Mouse (Mus musculus): ENCODE results near the gene Olfr429.
"Not testable (repeated sequence)": the region's sequence is repeated elsewhere in the genome, so short reads cannot be mapped to it uniquely, and the experiment has no call there.

Olfr429 gene

DNA sequence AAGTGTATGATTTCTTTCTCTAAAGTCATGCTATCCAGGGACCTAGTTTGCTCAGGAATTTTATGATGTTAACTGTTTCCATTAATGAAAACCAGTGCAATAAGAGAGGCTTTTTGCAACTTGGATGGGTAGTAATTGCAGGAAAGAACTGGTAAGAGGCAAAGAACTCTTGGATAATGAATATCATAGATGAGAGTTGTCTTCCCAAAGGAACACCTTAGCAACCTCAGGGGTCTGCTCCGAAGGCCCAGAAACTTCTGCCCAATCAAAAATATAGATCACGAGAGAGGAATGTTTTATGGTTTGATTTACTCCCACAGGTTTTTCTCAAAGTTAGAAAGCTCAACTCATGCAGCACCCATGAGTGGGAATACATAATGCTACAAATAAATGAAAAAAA, at the start of gene Olfr429:
Gene Olfr429 (plus strand): TSS at position 301 of the 400 bp plus-strand sequence.
- no peak for DNase-seq (ENCODE audit: low read depth, low spot score)

DNA sequence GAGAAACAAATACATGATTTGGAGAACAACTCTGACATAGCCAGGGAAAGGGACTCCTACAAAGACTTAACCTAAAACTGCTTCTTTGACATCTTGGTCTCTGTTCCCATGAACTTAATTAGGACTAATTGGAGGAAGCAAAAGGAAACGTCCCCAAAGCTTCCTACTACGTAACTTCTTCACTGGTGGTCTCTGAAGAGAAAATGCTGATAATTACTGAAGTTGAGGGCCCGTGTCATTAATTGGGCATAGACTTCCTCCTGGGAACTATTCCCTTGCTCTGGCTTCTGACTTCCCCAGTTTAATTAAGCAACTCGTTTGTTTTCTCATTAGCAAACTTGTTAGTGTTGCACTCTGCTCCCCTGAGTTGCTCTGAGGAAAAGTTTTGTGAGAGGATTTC, 48.3 kb upstream of the Olfr429 start:
- DNase-seq (ENCODE audit: low read depth, low spot score): no peak

DNA sequence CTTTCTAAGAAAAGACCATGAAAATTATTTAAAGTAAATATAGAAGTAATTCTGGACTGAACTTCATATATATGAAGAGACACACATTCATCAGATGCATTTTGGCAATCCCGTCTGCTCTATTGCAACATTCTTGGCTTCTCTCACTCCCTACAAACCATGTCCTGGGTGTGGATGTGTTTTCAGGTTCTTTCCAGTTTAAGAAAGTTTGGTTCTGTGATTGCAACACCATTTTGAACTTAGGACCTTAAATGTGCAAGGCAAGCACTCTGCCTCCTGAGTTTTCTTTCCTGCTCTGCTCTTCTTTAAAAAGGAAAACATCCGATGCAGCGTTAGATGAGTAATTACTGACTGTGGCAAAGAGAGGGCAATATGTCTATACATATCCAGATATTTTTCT, 45.7 kb upstream of the Olfr429 start:
- no peak for DNase-seq (ENCODE audit: low read depth, low spot score)

DNA sequence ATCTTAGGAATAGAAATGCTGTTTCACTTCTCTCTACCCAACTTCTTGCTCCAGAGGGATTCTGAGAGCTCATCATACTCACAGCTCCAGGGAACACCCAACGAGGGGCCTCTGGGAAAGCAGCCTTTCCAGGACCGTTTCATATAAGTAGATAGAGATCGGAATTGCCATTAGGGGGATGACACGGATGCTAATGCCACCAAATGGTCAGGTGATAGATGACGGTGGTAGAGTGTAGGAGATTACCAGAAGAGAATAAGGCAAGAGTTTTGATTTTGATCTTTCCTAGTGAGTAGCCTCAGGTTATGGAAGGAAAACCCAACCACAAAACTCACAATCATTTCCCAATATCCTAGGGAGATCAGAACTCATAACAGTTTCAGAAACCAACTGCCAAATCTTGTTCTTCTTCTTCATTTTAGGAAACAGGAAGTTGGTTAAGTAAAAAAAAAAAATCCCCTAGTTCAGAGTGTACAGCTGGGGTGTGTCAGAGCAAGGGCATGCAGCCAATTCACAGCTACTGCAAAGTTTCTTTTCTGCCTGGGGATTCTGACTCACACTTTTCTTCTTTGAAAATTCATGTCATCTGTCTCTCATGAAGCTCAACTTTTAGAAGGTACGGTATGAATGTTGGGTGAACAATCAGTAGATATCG, 43.5 kb upstream of the Olfr429 start, which contains the start of gene Olfr433:
Gene Olfr433 (plus strand): TSS at position 183 of the 655 bp plus-strand sequence.
- peak; percentile 17 for DNase-seq (ENCODE audit: low read depth, low spot score)

DNA sequence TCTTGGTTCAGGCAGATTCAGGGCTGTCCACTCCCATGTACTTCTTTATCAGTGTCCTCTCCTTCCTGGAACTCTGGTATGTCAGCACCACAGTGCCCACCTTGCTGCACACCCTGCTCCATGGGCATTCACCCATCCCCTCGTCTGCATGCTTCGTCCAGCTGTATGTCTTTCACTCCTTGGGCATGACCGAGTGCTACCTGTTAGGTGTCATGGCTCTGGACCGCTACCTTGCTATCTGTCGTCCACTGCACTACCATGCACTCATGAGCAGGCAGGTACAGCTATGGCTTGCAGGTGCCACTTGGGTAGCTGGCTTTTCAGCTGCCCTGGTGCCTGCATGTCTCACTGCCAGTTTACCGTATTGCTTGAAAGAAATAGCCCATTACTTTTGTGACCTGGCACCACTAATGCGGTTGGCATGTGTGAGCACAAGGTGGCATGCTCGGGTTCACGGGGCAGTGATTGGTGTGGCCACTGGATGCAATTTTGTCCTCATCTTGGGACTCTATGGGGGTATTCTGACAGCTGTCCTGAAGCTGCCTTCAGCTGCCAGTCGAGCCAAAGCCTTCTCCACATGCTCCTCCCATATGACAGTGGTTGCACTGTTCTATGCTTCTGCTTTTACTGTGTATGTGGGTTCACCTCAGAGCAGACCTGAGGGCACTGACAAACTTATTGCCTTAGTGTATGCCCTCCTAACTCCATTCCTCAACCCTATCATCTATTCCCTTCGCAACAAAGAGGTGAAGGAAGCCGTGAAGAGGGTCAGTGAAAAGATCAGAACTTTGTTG, 41.8 kb upstream of the Olfr429 start:
- DNase-seq (ENCODE audit: low read depth, low spot score): not testable (repeated sequence)

DNA sequence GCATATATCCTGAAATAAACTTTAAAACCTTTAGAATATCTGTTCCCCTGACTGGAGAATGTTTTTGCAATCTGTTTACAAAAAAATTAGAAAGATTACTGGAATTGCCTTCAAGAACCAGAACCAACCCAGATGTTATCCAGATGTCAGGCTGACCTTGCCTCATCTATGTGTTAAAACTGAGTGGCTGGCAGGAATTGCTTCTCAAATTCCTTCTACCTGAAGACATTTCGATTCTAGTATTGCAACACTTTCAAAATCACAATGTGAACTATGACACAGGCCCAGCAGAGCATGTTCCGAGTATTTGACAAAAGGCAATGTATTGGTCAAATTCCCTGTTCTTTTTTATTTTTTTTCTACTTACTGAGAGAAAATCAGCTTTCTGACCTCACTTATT, 39.7 kb upstream of the Olfr429 start:
- DNase-seq (ENCODE audit: low read depth, low spot score): no peak

DNA sequence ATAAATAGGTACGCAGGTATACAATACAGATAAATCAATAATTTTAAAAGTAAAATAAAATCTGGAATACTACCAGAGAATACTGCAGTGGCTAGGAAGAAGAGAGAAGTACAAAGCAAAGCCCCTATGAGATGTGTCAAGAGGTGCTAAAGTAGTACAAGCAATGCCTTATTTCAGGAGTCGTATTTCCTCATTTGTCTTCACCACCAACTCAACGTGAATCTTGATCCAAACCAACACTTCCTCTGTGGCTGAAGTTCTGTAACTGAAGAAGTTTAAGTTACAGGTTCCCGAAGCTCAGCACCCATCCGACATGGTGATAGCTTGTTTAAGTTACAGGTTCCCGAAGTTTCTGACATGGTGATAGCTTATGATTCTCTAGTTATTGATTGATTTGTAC, 35.9 kb upstream of the Olfr429 start:
- not testable (repeated sequence) for DNase-seq (ENCODE audit: low read depth, low spot score)

DNA sequence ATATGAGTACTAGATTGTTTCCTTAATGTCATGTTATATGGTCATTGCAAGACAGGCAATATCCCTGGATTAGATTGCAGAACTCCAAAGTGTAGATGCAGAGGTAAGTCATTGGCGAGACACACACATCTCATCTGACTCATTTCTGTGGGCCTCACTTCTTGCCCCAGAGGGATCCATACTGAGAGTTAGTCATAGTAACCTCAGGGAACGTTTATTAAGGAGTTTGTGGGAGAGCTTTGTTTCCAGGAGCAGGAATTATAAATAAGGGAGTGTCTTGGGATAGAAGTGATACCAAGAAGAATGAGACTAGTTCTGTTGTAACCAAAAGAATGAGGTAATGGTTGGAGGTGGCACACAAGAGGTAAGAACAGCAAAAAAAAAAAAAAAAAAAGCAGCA, 35.2 kb upstream of the Olfr429 start, which contains the start of gene Olfr432:
Gene Olfr432 (plus strand): TSS at position 313 of the 400 bp plus-strand sequence.
- no peak for DNase-seq (ENCODE audit: low read depth, low spot score)

DNA sequence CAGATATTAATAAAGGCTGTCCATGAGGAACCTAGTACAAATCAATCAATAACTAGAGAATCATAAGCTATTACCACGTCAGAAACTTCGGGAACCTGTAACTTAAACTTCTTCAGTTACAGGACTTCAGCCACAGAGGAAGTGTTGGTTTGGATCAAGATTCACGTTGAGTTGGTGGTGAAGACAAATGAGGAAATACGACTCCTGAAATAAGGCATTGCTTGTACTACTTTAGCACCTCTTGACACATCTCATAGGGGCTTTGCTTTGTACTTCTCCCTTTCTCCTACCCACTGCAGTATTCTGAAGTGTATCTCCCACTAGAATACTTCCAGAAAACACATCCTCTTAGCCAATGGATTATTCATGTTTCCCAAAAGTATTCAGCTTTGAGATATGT, 34.8 kb upstream of the Olfr429 start:
- DNase-seq (ENCODE audit: low read depth, low spot score): not testable (repeated sequence)

DNA sequence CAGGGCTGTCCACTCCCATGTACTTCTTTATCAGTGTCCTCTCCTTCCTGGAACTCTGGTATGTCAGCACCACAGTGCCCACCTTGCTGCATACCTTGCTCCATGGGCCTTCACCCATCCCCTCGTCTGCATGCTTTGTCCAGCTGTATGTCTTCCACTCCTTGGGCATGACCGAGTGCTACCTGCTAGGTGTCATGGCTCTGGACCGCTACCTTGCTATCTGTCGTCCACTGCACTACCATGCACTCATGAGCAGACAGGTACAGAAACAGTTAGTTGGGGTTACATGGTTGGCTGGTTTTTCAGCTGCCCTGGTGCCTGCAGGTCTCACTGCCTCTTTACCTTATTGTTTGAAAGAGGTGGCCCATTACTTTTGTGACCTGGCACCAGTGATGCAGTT, 33.6 kb upstream of the Olfr429 start:
- DNase-seq (ENCODE audit: low read depth, low spot score): no peak

DNA sequence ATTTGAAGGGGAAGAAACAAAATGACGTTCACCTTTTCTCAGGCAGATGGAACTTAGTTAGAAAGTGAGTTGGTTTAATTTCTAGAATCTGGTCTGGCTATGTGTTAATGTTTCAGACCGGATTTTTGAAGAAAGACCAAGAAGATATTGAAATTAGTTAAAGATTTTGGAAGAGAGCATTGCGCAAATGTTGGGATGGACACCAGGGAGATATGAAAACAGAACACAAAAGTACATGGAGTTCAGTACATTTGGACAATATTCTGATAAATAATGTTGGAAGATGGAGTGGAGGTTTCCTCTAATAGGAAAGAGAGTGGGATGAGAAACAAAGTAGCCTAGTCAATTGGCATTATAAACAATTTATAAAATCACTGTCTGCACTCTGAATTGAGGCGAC, 32.6 kb upstream of the Olfr429 start:
- no peak for DNase-seq (ENCODE audit: low read depth, low spot score)

DNA sequence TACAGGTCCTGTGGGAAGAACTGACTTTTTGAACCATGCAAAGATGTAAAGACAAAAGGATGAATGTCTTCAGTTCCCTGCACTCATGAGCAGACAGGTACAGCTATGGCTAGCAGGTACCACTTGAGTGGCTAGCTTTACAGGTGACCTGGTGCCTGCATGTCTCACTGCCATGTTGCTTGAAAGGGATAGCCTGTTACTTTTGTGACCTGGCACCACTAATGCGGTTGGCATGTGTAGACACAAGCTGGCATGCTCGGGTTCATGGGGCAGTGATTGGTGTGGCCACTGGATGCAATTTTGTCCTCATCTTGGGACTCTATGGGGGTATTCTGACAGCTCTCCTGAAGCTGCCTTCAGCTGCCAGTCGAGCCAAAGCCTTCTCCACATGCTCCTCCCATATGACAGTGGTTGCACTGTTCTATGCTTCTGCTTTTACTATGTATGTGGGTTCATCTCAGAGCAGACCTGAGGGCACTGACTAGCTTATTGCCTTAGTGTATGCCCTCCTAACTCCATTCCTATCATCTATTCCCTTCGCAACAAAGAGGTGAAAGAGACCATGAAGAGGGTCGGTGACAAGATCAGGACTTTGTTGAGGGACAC, 32.1 kb upstream of the Olfr429 start:
- no peak for DNase-seq (ENCODE audit: low read depth, low spot score)

DNA sequence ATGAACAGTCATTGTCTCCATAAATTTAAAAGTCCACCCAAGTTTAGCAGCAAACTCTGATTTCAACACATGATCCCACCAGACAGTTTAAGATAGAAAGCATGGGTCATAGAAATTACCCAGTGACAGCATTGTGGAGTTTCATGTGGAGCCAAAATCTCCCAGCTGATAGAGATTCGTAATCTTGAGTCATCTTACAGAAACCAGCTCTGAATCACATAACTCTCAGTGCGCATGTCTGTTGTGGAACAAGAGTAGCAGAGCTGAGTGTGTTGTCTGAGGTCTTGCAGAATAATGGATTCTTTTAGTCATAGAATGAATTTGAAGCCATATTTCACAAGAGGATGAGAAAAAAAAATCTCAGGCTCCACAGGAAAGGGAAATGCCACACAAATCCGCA, 31.1 kb upstream of the Olfr429 start:
- peak; percentile 3 for DNase-seq (ENCODE audit: low read depth, low spot score)

DNA sequence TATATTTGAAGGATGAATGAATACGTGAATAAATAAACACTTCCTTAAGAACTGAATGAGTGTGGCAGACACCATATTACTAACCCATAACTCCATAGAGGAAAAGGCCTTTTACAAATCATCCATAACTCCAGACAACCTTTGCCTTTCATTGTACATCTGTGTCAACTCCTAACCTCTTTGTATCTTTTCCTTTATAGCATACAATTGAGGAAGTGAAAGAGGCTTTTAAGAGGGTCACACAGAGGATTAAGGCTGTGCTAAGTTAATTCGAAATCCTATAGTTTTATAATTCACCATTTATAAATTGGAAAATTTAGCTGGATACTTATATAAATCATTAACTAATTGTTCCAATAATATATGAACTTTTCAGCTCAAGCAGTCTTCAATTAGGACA, 28.9 kb upstream of the Olfr429 start:
- no peak for DNase-seq (ENCODE audit: low read depth, low spot score)

DNA sequence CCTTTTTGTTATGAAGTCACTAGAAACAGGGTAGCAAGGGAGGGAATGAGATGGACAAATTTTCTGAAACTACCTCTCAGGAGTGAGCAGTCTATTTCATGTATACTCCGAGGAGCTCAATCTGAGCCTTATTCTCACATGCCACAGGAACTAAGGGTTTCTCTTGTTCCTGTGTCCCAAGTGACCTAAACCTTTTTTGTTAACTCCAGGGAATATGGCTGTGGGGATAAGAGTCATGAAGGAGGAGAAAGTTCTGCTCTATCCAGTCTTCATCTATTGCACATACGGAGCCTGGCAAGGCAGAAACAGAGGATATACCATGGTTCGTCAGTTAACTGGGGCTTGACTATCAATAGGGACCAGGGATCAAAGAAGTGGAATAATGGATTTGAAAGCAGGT, 17.8 kb upstream of the Olfr429 start, which contains the start of gene Olfr430:
Gene Olfr430 (plus strand): TSS at position 301 of the 400 bp plus-strand sequence.
- DNase-seq (ENCODE audit: low read depth, low spot score): no peak

DNA sequence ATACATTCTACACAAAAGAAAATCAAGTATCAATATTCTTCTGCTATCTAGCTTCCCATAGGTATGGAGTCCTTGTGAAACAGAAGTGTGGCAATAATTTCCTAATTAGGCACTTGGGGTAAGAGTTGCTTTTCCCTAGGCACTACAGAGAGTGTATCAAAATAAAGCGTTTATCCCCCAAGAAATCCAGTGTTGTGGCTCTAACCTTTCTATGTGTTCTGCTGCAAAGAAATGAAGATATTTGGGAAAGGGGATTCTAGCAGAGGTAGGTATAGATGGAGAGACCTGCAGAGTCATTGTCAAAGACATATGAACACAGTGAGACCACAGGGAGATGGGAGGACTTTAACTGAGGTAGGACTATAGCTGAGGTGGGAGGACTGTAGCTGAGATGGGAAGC, 12.5 kb downstream of the Olfr429 start, which contains the start of gene Olfr427:
Gene Olfr427 (plus strand): TSS at position 301 of the 400 bp plus-strand sequence.
- DNase-seq (ENCODE audit: low read depth, low spot score): no peak

DNA sequence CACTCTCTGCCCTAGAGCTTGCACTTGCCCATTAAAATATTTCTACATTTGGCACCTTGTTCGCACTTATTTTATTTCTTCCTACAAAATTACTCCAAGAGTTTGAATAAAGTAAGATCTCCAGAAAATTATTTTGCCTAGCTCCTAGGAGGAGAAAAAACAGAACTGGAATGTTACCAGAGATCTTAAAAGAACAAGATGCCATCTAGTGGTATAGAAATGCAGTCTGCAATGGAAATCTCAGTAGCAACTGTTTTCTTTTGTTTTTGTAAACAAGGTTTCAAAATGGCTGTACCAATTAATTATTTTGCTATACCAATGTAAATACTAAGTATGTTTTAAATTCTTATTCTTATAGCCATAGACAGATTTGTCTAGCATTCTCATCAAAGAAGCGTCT, 19.6 kb downstream of the Olfr429 start:
- DNase-seq (ENCODE audit: low read depth, low spot score): peak; percentile 8

DNA sequence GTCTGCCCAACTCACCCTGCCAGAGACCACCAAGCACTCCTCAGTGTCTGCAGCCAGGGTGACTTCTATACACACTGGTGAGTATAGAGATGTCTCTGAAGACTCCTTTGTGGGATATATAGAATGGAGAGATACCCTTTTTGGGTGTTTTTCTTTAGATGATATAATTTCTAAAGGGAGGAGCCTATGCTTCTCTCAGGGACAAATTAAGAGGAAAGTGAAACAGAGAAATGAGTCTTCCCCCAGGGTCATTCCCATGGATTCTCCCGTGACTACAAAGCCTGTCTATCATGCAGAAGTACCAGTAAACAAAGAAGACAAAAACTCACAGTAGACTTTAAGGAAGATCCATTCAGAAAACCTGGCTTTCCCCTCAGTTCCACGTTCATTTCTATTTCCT, 36.9 kb downstream of the Olfr429 start, which contains the start of gene Olfr231:
Gene Olfr231 (minus strand): TSS at position 101 of the 400 bp plus-strand sequence.
- DNase-seq (ENCODE audit: low read depth, low spot score): no peak

DNA sequence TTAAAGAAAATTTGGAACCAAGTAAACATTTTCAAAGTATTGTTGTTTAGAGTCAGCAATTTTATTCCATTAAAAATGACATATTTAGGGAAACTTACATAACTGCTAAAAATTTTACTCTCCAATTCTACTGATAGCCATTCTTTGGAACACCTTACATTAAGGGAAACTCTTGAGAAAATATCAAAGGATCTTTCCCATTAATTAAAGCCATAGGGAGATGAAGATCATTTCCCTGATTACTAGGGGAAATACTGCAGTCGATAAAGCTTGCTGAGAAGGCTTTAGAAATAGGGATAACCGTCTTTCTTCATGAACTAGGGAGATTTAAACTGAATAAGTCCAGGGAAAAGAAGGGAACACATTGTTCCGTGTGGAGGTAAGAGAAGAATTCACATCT, 47.1 kb downstream of the Olfr429 start, which contains the start of gene Olfr424:
Gene Olfr424 (plus strand): TSS at position 301 of the 400 bp plus-strand sequence.
- DNase-seq (ENCODE audit: low read depth, low spot score): no peak

DNA sequence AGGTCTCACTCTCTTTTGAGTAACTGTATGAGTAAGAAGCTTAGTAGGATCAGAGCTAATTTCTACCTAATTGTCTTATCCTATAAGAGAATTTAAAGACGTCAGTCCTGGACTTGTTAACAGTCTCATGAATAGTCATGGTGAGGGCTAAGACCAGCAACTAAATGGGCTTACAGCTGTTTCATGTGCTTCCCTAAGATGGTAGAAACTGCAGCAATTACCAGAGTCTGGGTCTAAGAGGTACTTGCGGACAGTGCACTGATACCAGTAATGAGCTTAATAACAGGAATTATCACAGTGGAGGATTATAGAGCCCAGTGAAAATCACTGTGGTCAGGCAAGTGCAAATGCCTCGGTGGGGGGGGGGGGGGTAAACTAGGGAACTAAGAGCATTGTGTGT, 47.9 kb downstream of the Olfr429 start:
- no peak for DNase-seq (ENCODE audit: low read depth, low spot score)
